Mouse (Mus musculus): ENCODE data around the gene Spn. TPM values are rescaled to one million over a fixed set of nuclear protein-coding genes. Genes with fewer than 3 reads are reported as not detected.

Spn gene
- polyA plus RNA-seq, 1 experiment = 3.9 TPM

- Histone ChIP-seq H3K27me3 (ENCODE audit: control insufficient read depth, insufficient read depth, low read length) (no peaks in the 10 kb centered on the region), H3K36me3 (ENCODE audit: control insufficient read depth, insufficient read depth, low read length) (no peaks in the 10 kb centered on the region), H3K27ac (ENCODE audit: insufficient read depth, low read depth, low read length) (no peak overlapping the region), H3K4me1 (ENCODE audit: control insufficient read depth, insufficient read depth, insufficient read length, low read length) (peaks cover 2% of the 10 kb centered on the region; the same call in 1 of the 2 replicates), H3K4me3 (ENCODE audit: low read depth, low read length) (no peak overlapping the region)
- TF ChIP-seq POLR2A (IDR thresholded peaks at IDR 0.05; ENCODE audit: low read depth, low read length) = no peak
- no peak for TF ChIP-seq CTCF (IDR thresholded peaks at IDR 0.05; ENCODE audit: extremely low read depth, insufficient read length, insufficient replicate concordance, low read depth, low read length)
- WGBS = 31% methylated on average over 4 of the region's 4 CpGs
These were observed 53.9 kb downstream of the Spn start for GRCm38 (mm10) chr7:127083689-127084088.

- 47% methylated on average over 2 of the region's 2 CpGs for WGBS
- Histone ChIP-seq H3K36me3 (ENCODE audit: control insufficient read depth, insufficient read depth, low read length) (no peaks in the 10 kb centered on the region), H3K4me3 (ENCODE audit: low read depth, low read length) (no peak overlapping the region), H3K27ac (ENCODE audit: insufficient read depth, low read depth, low read length) (no peak overlapping the region), H3K27me3 (ENCODE audit: control insufficient read depth, insufficient read depth, low read length) (no peaks in the 10 kb centered on the region), H3K4me1 (ENCODE audit: control insufficient read depth, insufficient read depth, insufficient read length, low read length) (peaks cover 2% of the 10 kb centered on the region; the same call in 1 of the 2 replicates)
- TF ChIP-seq POLR2A (IDR thresholded peaks at IDR 0.05; ENCODE audit: low read depth, low read length) = no peak
- TF ChIP-seq CTCF (IDR thresholded peaks at IDR 0.05; ENCODE audit: extremely low read depth, insufficient read length, insufficient replicate concordance, low read depth, low read length) = no peak
These were observed 54.6 kb downstream of the Spn start for GRCm38 (mm10) chr7:127082995-127083394.

- no peaks in the 10 kb centered on the region for H3K36me3 ChIP-seq (ENCODE audit: control insufficient read depth, insufficient read depth, low read length)
- WGBS = 83% methylated on average over 8 of the region's 8 CpGs
- TF ChIP-seq POLR2A (IDR thresholded peaks at IDR 0.05; ENCODE audit: low read depth, low read length) (no peak), CTCF (IDR thresholded peaks at IDR 0.05; ENCODE audit: extremely low read depth, insufficient read length, insufficient replicate concordance, low read depth, low read length) (no peak)
- H3K27me3 ChIP-seq (ENCODE audit: control insufficient read depth, insufficient read depth, low read length) = no peaks in the 10 kb centered on the region
- no peak overlapping the region for H3K4me3 ChIP-seq (ENCODE audit: low read depth, low read length)
- no peak overlapping the region for H3K27ac ChIP-seq (ENCODE audit: insufficient read depth, low read depth, low read length)
- H3K4me1 ChIP-seq (ENCODE audit: control insufficient read depth, insufficient read depth, insufficient read length, low read length) = peaks cover 2% of the 10 kb centered on the region; the same call in 1 of the 2 replicates
These were observed 55.4 kb downstream of the Spn start for GRCm38 (mm10) chr7:127082271-127082670.

Other genes with a start within 250 kb of the Spn start
- gene Tmem219, start 214.9 kb downstream of the Spn start, polyA plus RNA-seq (2012; rRNA removed) = 51.5 and 143 TPM in 2 replicates
- 9.1 and 18.8 TPM in 2 replicates for gene Kctd13, start 208.9 kb downstream of the Spn start, polyA plus RNA-seq (2012; rRNA removed)
- 0.18 and 0.19 TPM in 2 replicates for gene Asphd1, start 188.2 kb downstream of the Spn start, polyA plus RNA-seq (2012; rRNA removed)
- 1.3 and 2.6 TPM in 2 replicates for gene Sez6l2, start 187.3 kb downstream of the Spn start, polyA plus RNA-seq (2012; rRNA removed)
- gene Cdipt, start 161.9 kb downstream of the Spn start, polyA plus RNA-seq (2012; rRNA removed) = 157 and 467 TPM in 2 replicates
- 0.15 and 0.74 TPM in 2 replicates for gene Cdiptos, start 161.7 kb downstream of the Spn start, polyA plus RNA-seq (2012; rRNA removed)
- 148 and 353 TPM in 2 replicates for gene Mvp, start 123.2 kb downstream of the Spn start, polyA plus RNA-seq (2012; rRNA removed)
- gene Pagr1b, start 121.3 kb downstream of the Spn start, polyA plus RNA-seq (2012; rRNA removed) = 0.76 and 2.9 TPM in 2 replicates
- gene Pagr1a, start 120.5 kb downstream of the Spn start, polyA plus RNA-seq (2012; rRNA removed) = 1.6 and 3.7 TPM in 2 replicates
- 9.5 and 26.4 TPM in 2 replicates for gene Gm42742, start 116.7 kb downstream of the Spn start, polyA plus RNA-seq (2012; rRNA removed)
- gene Prrt2, start 116.6 kb downstream of the Spn start, polyA plus RNA-seq (2012; rRNA removed) = 1.3 and 2.7 TPM in 2 replicates
- gene Maz, start 110.8 kb downstream of the Spn start, polyA plus RNA-seq (2012; rRNA removed) = 103 and 248 TPM in 2 replicates
- 3.7 and 5.8 TPM in 2 replicates for gene Kif22, start 95.4 kb downstream of the Spn start, polyA plus RNA-seq (2012; rRNA removed)
- 4,647 and 5,350 TPM in 2 replicates for gene Zg16, start 50.5 kb downstream of the Spn start, polyA plus RNA-seq (2012; rRNA removed)
- gene AI467606, start 46.5 kb downstream of the Spn start, polyA plus RNA-seq (2012; rRNA removed) = 21.2 and 22.7 TPM in 2 replicates
- gene Qprt, start 15.6 kb downstream of the Spn start, polyA plus RNA-seq (2012; rRNA removed) = 0.37 and 1.7 TPM in 2 replicates
- 7.6 and 13.9 TPM in 2 replicates for gene Cd2bp2, start 58.2 kb upstream of the Spn start, polyA plus RNA-seq (2012; rRNA removed)
- gene Tbc1d10b, start 70.6 kb upstream of the Spn start, polyA plus RNA-seq (2012; rRNA removed) = 17.5 and 44.1 TPM in 2 replicates
- gene Mylpf, start 71.1 kb upstream of the Spn start, polyA plus RNA-seq (2012; rRNA removed) = 0.74 and 1.3 TPM in 2 replicates
- gene Zfp553, start 95.2 kb upstream of the Spn start, polyA plus RNA-seq (2012; rRNA removed) = 4.9 and 8.1 TPM in 2 replicates
- gene Sept1, start 95.3 kb upstream of the Spn start, polyA plus RNA-seq (2012; rRNA removed) = 14.3 and 34.1 TPM in 2 replicates
- gene Zfp771, start 106.5 kb upstream of the Spn start, polyA plus RNA-seq (2012; rRNA removed) = 100.0 and 118 TPM in 2 replicates
- gene Dctpp1, start 122.9 kb upstream of the Spn start, polyA plus RNA-seq (2012; rRNA removed) = 56.3 and 62.1 TPM in 2 replicates
- 44.5 and 81.9 TPM in 2 replicates for gene Sephs2, start 136.2 kb upstream of the Spn start, polyA plus RNA-seq (2012; rRNA removed)
- gene Itgal, start 158.4 kb upstream of the Spn start, polyA plus RNA-seq (2012; rRNA removed) = 5.7 and 12.5 TPM in 2 replicates
- gene Zfp768, start 207.8 kb upstream of the Spn start, polyA plus RNA-seq (2012; rRNA removed) = 27.3 and 47.4 TPM in 2 replicates
- 15.0 and 35.5 TPM in 2 replicates for gene Zfp747, start 238.2 kb upstream of the Spn start, polyA plus RNA-seq (2012; rRNA removed)
- 4.5 and 7.3 TPM in 2 replicates for gene 9130019O22Rik, start 249.3 kb upstream of the Spn start, polyA plus RNA-seq (2012; rRNA removed)